Mouse (Mus musculus) splenic B cell, adult 2 months (primary cell): ENCODE results near the gene Pccb.

Experiments used
- DNase-seq: peaks from one replicate; pipeline ENCODE4 v3.0.0-alpha.2; 2011; ENCODE audit warnings: low read depth, low spot score
- H3K27me3 ChIP-seq: 2 replicates; pipeline ENCODE4 v1.6.1; 2012; ENCODE audit warnings: mild to moderate bottlenecking, low read length, moderate library complexity, mixed read lengths; ENCODE audit not compliant: control insufficient read depth, poor library complexity, insufficient read depth, severe bottlenecking
- H3K36me3 ChIP-seq: 2 replicates; pipeline ENCODE4 v1.6.1; 2012; ENCODE audit warnings: mild to moderate bottlenecking, low read length, moderate library complexity, mixed read lengths; ENCODE audit not compliant: control insufficient read depth, poor library complexity, insufficient read depth, severe bottlenecking

The Pccb gene

DNA sequence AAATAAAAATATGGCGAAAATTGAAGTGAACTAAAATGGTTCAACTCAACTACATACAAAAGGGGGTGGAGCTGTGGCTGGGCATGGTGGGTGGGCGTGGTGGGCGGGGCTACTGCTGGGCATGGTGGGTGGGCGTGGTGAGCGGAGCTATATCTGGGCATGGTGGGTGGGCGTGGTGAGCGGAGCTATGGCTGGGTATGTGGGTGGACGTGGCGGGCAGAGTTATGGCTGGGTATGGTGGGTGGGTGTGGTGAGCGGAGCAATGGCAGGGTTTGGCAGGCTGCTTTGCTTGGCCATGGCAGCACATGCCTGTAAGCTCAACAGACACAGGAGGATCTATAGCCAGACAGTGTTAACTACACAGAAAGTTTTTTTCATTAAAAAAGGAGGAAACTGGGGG lies 15.9 kb downstream of the Pccb start:
- 0 out of 2 replicates have a peak, but pooled peaks cover 2% of the 10 kb centered on the region for H3K36me3 ChIP-seq
- no peaks in the 10 kb centered on the region for H3K27me3 ChIP-seq
- DNase-seq = no peak

DNA sequence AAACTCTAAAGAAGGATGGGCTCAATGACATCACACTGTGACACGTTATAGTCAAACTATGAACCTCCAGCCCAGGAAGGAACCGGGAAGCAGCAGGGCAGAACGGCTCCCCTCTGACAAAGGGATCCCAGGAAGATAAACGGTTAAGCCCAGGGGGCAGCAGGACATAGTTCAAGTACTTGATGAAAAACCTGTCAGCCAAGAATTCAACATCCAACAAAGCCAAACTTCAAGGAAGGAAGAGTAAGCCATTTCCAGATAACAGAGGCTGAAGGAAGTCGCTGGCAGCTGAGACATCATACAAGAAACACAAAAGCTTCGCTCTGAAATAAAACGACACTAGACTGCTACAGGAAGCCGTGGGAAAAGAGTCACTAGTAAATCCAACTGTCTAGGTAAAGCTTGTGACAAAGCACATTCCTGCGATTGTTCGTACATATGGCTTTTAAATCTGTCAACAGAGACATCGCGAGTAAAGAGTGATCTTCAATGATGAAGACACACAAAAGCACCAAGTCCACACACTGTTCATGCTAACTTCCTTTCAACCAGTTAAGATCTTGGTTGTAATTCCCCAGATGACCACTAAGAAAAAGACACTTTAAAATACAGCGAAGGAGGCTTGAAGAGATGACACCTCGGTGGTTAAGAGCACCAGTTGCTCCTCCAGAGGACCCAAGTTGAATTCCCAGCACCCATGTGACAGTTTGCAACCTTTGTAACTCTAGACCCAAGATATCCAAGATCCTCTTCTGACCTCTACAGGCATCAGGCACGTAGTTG lies 16.8 kb downstream of the Pccb start:
- peak; percentile 9 for DNase-seq
- H3K36me3 ChIP-seq = 0 out of 2 replicates have a peak, but pooled peaks cover 2% of the 10 kb centered on the region
- no peaks in the 10 kb centered on the region for H3K27me3 ChIP-seq

DNA sequence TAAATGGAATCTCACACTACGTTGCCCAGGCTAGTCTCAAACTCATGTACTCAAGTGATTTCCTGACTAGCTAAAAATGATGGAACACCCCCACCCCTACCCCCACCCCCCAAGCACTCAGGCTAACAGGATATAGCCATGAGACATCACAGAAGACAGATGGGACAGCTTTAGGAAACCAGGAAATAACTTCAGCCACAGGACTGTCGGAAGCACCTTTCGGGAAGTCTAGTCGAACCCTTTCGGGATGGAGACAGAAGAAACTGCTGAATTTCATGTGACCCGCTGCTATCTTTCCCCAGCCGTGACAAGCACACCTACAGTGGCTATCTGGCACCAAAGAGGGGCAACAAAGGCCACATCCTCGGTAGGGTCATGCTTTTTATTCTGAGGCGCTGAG lies 19.4 kb downstream of the Pccb start:
- H3K27me3 ChIP-seq = no peaks in the 10 kb centered on the region
- no peak for DNase-seq
- 0 out of 2 replicates have a peak, but pooled peaks cover 2% of the 10 kb centered on the region for H3K36me3 ChIP-seq

DNA sequence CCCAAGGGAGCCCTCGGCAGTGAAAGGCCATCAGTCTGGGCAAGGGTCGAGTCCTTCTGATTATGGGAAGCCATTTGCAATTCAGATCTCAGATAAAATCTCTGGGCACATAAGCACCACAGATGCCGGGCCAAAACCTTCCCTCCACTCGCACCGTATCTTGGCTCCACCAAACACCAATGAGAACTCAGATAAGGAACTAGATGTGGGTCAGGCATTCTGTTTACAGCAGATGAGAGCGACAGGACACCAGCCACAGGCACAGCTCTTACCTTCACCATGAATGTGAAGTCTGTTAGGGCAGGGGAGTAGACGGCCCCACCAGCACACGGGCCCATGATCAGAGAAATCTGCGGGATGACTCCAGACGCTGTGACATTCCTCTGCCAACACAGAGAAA lies 22.3 kb downstream of the Pccb start:
- Histone ChIP-seq H3K27me3 (no peaks in the 10 kb centered on the region), H3K36me3 (no peaks in the 10 kb centered on the region)
- no peak for DNase-seq

DNA sequence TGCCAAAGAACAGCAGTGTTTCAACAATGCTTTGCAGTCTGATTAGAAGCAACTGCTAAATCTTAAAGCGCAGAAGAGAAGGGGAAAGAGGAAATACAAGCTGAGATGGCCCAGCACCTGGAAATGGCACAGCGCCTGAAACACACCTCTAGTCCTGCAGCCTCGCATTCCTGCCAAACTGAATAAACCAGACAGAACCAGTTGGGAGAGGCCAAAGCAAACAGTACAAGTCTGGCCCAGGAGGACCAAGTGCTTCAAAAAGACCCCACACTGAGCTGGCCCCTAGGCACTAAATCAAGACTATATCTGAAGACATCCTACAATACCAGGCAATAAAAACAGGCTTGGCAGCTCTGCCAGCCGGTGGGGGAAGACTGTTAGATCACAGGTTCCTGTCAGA lies 28.8 kb downstream of the Pccb start:
- Histone ChIP-seq H3K27me3 (no peaks in the 10 kb centered on the region), H3K36me3 (no peaks in the 10 kb centered on the region)
- no peak for DNase-seq

DNA sequence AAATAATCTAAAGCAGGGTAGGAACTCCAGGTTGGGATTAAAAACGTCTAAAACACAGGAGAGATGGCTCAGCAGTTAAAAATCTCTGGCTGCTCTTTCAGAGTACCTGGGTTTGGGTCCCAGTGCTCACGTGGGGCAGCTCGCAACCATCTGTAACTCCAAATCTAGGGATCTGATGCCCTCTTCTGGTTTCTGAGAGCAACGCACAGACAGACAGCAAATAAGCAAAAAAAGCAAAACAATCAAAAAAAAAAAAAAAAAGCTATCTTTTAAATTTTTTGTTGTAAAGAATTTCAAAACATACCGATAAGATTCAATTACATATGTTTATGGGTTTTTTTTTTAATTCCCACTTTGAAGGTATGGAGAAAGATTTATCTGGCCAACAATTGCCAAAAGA lies 31.4 kb downstream of the Pccb start:
- no peaks in the 10 kb centered on the region for H3K36me3 ChIP-seq
- DNase-seq = no peak

DNA sequence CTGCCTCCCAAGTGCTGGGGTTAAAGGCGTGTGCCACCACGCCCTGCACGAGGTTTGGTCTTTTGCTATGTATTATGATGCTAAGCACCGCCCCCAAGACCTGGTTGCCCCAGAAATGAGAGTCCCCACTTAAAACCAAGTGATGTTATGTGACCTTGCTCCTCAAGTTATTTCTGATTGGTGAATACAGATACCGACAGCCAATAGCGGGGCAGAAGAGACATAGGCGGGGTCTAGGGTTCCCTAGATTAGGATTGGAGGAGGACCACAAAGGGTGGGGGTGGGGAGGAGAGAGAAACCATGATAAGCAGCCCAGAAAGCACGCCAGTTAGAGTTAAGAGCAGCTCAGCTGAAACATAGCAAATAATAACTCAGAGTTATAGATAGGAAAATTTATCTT lies 31.9 kb downstream of the Pccb start:
- no peaks in the 10 kb centered on the region for H3K27me3 ChIP-seq
- H3K36me3 ChIP-seq = no peaks in the 10 kb centered on the region
- DNase-seq = no peak

More for the DNA sequence above, 31.4 kb downstream of the Pccb start:
- H3K27me3 ChIP-seq = no peaks in the 10 kb centered on the region

DNA sequence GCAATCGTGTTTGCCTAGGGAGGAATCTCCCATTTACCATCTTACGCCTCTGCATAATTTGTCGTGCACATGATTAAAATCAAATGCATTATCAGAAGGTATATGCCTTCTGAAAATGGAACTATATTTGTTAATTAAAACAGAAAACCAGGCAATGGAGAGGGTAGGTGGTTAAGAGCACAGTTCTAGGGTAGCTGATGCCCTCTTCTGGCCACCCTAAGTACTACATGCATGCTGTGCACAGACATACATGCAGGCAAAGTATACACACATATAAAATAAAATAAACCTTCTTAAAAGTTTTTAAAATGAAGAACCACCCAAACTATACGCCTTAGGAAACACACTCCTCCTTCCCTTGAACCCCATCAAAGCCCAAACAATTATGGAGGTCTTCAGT lies 32.6 kb downstream of the Pccb start:
- peak; percentile 56 for DNase-seq
- no peaks in the 10 kb centered on the region for H3K27me3 ChIP-seq

DNA sequence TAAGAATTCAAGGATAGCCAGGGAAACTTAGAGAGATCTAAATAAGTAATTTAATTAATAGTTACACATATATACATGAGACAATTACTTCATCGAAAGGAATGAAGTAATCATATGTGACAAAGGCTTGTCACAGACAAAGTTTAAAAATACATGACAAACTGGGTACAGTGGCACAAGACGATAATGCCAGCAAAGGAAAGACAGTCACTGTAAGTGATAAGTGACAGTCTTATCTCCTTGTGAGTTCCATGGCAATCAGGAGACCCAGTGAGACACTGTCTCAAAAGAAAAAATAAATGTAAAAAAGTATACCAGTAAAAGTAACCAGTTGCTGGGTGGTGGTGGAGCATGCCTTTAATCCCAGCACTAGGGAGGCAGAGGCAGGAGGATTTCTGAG lies 37.6 kb downstream of the Pccb start:
- no peaks in the 10 kb centered on the region for H3K36me3 ChIP-seq
- DNase-seq = no peak
- H3K27me3 ChIP-seq = no peaks in the 10 kb centered on the region

More for the DNA sequence above, 32.6 kb downstream of the Pccb start:
- no peaks in the 10 kb centered on the region for H3K36me3 ChIP-seq

DNA sequence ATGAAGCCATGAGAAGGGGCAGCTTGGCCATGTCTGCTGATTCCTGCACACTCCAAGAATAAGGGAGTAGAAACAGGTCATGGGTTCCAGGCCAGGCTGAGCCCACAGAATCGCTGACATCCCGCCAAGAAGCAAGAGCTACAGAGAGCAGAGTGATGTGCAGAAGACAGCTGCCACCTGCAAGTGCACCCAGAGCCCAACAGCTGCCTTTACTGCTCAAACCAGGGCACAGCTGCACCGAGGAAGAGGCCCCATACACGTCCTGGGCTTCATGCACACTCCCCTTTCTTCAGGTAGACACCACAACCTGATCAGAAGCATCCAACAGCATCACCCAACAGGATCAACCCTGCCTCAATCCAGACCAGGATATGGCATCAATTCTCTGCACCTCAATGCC lies 40.8 kb downstream of the Pccb start:
- no peak for DNase-seq
- no peaks in the 10 kb centered on the region for H3K27me3 ChIP-seq
- H3K36me3 ChIP-seq = no peaks in the 10 kb centered on the region

DNA sequence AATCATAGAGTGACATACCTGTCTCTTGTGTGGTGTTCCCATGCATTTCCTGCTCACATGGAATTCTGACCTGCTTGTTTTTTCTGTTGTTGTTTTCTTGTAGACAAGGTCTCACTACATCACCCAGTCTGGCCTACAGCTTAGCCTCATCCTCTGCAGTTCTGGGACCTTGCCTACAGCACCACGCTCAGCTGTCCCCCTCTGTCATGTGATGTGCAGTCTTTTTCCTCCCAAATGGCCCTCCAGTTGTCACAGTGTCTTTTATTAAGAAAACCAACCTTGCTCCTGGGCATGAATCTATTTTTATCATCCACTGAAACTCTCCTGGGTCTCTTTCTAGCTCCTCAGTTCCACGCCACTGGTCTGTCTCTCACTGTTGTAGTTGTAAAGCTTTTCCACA lies 42.5 kb downstream of the Pccb start:
- DNase-seq = no peak
- H3K27me3 ChIP-seq = no peaks in the 10 kb centered on the region

DNA sequence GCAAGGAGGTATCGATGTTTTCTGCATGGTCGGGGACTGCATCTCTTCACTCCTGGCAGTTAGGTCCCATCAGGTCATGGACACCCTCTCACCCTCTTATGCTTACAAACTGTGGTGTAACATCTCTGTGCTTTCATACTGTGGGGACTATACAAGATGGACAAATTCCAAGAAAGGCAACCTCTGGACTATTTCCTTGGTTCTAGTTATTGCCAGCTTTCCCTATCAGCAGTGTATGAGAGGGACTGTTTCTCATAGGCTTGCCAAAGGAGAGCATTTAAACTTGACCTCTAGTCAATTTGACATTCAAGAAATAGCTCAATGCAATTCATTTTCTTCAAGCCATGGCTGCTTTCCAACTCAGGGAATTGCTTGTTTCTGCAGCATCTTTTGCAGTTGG lies 43.4 kb downstream of the Pccb start:
- H3K36me3 ChIP-seq = no peaks in the 10 kb centered on the region
- no peaks in the 10 kb centered on the region for H3K27me3 ChIP-seq
- no peak for DNase-seq

More for the DNA sequence above, 42.5 kb downstream of the Pccb start:
- H3K36me3 ChIP-seq = no peaks in the 10 kb centered on the region

DNA sequence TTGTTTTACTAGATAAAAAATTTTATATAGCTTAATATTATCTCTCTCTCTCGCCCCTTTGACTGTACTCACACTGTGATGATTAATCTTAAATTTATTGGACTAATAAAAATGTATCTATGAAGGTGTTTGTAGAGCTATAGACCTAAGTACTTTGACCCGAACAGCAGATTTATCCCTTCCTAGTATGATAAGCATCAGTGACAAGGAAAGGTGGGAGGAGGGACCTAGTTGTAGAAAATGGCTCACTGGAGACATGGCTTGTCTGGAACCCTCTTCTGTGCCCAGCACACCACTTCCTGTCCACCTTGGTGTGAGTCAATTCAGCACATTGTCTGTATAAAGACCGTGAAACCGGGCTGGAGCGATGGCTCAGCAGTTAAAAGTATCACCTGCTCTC lies 44.1 kb downstream of the Pccb start:
- DNase-seq = no peak
- no peaks in the 10 kb centered on the region for H3K27me3 ChIP-seq
- no peaks in the 10 kb centered on the region for H3K36me3 ChIP-seq

DNA sequence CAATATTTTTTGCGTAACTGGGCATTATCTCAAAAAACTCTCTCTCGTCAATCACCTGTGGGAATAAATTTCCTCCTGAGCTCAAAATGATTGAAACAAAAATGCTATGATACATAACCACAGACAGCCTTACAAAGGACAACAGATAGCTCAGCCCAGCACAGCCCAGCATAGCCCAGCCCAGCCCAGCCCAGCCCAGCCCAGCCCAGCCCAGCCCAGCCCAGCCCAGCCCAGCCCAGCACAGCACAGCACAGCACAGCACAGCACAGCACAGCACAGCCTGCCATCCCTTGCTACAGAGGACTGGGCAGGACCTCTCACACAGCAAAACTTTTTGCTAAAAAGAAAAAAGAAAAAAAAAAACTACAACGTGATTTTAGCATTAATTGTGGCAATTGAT lies 46.8 kb downstream of the Pccb start:
- DNase-seq = no peak
- H3K27me3 ChIP-seq = no peaks in the 10 kb centered on the region
- no peaks in the 10 kb centered on the region for H3K36me3 ChIP-seq

DNA sequence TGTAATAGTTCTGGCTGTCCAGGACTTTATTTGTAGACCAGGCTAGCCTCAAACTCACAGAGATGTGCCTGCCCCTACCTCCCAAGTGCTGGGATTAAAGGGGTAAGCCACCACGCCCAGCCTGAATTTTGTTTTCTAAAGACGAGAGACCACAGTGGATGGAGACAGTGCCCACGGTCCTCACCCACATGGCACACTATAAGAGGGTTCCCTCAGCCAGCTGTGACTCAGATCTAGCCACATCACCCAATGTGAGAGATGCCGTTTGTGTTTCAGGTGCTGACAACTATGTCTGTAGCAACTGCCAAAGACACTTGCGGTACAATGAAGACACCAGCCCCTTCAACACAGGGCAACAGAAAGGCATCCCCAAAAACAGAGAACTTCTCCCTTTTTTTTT lies 47.7 kb downstream of the Pccb start:
- H3K27me3 ChIP-seq = no peaks in the 10 kb centered on the region
- no peak for DNase-seq
- H3K36me3 ChIP-seq = no peaks in the 10 kb centered on the region
